Mouse (Mus musculus) cerebellum, adult (tissue): ENCODE results near the gene Bend7.

Experiments used
- ATAC-seq: cut with Nextera tagmentation; 2 replicates; pipeline ENCODE4 v1.9.2; 2017; ENCODE audit warnings: mild to moderate bottlenecking, moderate library complexity, mixed read lengths; ENCODE audit not compliant: insufficient number of reproducible peaks, low FRiP score, low TSS enrichment

The Bend7 gene

DNA sequence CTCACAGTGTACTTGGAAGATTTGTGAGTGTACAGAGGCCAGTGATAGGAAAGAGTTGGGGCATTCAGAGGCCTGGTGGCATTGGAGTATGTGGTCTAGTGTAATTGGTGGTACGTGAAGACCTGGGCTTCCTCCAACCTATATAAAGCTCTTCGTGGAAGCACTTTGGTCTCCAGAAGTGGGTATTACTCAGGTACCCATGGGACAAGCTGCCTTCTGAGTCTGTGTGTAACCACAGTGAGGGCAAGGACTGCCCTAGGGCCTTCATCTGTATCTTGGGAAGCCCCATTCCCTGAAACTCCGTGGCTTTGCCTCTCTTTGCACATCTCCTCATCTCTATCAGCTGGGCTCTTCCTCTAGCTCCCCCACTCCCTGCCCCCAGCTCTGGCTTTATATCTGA lies 64.0 kb downstream of the Bend7 start:
- no peak for ATAC-seq

DNA sequence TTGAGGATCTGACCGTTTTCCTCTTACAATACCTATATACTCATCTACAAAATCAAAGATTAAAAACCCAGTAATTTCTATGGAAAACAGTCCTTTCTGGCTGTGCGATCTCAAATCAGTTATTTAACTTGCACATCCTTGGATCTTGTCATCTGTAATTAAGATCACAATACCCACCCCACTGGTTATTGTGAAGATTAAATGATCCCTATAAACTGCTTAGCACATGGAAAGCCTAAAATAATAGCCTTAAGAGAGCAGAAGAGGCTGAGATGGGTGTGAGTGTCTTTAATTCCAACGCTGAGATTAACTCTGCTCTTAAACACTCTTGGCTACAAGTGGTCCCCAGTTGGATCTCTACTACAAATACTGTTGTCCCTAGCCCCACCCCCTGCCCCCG lies 64.8 kb downstream of the Bend7 start:
- no peak for ATAC-seq

DNA sequence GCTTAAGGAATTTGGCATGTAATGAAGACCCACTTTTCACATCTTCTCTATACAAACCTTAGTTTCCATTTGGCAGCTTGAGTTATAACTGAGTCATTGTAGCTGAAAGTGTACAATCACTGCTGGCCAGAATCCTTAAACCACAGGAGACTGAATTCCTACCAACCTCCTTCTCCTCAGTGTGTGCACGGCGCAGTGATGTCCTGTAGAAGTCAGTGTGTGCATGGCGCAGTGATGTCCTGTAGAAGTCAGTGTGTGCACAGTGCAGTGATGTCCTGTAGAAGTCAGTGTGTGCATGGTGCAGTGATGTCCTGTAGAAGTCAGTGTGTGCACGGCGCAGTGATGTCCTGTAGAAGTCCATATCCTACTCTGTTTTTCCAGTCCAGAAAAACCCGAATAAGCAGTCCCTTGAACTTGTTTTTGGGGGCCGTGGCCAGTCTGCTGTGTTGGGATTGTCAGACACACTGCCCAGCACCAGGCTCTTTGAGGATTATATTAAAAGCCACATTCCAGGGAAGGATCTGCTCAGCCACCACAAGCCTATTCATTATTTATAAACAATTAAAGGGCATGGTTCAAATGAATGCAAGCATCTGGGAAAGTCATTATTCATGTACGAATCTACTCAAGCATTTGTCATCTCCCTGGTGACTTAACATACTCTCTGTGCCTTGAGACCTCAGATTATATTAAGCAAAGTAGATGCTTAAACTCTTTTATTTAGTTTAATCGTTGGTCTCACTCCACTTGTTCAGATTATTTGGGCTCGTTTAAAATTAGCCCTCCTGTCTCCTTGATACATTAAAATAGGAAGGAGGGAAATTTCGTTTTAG lies 65.4 kb downstream of the Bend7 start:
- ATAC-seq, result no peak

DNA sequence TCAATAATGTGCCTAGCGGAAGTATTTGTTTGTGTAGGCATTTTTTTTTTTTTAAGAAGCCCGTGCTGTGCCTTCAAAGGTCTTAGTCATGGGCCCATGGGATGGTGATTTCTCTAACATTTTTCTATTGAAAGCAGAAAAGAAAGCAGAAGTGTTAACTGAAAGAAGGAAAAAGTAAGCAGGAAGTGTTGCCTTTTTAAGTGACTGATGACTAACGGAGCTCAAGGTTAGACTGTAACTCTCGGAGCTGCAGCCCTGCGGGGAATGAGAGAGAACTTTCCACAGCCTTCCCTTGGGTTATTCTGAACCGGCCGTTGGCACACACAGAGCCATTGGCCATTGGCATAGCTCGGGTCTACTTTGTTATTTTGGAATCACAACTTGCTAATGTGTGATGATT lies 66.4 kb downstream of the Bend7 start:
- ATAC-seq, result no peak

DNA sequence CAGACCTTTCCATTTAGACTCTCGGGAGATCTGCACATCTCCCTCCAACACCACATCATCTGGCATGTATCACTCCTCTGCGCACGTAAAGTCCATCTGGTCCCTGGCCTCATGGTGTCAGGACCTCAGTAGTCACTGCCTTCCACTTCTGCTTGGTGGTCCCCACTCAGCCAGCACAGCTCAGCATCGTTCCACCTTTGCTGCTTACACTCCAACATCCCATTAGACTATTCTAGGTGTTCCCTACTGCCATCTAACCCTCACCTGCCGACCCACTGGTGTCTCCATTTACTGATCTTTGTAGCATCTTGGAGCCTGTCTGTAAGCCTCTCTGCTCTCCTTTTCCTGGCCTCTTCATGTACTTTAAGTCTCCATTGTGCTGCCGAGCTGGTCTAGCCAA lies 67.4 kb downstream of the Bend7 start:
- ATAC-seq, result no peak

DNA sequence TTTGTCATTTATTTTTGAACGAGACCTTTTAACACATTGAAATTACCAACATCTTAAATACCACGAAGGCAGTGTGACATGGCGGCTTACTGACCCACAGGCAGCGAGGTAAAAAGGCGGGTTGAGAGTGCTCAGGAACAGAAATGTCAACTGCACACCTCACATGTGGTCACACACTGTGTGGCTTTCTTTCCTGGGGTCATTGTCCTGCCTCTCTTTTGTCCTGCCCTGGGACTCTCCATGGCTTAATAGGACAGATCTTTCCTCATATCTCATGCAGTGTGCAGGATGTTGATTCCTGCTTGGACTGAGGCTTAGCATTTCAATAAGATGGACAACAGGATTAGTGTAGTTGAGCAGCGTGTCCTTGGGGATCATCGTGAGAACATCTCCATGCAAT lies 69.6 kb downstream of the Bend7 start:
- ATAC-seq, result no peak

DNA sequence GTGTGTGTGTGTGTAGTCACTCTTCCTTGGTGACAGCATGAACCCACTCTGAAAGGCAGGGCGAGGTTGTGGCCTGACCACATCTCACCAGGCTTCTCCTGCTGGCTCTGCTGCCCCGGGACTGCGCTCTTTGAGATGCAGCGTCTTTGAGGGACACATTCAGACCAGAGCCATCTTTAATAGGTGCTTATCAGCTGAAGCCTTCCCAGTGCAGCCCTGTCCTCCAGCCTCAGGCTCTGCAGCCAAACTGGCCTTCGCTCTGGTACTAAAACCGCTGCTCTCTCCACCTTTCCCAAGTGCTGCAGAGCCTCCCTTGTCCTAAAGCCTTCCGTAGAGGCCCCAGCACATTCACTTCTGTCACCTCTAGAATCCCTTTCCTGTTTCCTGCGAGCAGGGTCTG lies 74.0 kb downstream of the Bend7 start:
- no peak for ATAC-seq

DNA sequence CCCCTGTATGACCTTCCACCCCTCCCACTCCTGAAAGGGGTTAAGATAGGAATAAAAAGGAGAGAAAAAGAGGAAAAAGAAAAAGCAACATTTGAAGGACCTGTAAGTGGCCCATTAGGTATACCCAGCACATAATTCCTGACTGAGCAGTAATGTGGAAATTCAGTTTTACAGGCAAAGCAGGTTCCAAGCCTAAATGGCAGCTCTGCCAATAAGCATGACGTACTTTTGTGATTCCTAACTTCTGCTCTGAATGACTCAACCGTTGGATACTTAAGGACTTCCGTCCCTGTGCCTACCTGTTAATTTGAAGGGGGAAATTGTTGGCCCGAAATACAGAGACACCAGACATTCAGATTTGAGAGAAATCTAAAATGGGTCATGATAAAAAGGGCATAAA lies 74.9 kb downstream of the Bend7 start:
- ATAC-seq, result no peak

DNA sequence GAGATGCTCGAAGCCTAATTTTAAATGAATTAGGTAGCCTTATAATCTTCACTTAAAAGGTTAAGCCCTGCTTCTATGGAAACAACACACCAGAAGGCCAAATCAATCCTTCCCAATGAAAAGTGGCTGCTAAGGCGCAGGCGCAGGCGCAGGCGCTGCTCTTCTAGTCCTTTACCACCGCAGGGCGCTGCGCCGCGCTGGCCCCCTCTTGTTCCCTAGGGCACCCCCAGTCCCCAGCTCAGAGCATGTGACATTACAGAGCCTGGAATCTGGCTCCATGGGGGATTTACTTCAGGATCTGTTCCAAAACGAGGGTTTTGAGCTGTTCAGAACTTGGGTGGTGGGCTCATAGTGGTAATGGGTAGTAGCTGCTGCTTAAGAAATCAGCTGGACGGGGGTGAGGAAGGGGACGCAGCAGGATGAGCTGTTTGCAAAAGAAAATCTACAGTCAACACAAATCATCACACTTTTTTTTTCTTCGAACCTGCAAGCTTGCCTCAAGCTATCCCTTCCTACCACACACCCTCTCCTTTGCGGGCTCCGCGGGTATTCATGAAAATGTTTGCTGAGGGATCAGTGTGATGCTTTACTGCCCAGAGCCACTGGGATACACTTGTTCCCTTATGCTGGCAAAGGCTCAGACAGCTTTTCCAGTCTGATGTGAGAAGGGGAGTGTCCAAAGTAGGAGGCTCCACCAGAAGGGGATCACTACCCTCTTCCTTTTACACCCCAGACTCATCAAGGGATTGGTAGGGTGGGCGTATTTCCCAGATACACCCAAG lies 85.0 kb downstream of the Bend7 start:
- no peak for ATAC-seq

DNA sequence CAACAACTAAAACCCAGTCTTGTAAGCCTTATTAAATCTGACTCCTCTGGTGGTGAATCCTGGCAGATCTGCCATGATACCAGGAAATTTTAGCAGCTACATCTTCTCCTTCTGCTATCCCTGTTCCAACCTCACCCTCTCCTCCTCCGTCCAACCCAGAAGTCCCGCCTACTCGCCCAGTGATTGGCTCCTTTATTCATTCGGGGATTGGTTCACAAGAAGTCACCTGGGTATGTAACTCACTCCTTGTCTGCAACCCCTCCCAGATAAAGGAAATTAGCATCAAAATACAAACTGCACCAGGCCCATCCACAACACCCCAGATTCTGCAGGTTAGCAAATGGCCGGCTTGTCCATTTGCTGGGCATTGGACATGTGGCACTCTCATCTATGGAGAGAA lies 98.7 kb downstream of the Bend7 start:
- no peak for ATAC-seq

DNA sequence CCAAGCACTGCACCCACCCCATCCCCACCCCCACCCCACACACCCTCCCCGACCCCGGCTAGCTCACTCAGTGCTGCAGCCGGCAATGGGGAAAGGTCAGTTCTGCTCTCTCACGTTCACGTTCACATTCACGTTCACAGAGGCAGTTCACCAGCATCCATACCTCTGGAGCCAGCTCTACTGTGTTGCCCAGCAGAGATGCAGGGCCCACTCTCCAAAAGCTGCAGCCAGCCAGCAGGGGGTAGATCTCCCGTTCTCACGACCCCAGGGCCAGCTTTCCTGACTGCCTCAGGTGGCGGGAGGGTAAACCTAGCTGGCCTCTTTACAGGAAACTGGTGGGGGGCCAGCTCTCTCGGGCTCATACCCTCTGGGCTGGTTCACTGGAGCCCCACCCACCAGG lies 100.0 kb downstream of the Bend7 start:
- no peak for ATAC-seq

DNA sequence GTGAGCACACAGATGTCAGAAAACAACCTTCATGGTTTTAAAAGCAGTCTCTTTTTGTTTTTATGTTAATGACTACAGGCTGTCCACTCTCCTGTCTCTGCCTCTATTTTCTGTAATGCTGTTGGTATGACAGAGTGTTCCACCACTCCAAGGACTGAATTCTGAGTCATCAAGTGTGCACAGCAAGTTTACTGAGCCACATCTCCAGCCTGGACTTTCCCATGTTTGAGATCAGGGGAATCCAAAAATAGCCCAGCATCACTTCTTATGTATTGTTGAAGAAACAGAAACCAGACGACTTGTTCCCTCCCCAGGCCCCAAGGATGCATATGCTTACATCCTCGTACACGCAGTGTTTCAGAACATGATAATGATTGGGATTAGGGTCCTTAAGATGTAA lies 102.6 kb downstream of the Bend7 start:
- no peak for ATAC-seq

DNA sequence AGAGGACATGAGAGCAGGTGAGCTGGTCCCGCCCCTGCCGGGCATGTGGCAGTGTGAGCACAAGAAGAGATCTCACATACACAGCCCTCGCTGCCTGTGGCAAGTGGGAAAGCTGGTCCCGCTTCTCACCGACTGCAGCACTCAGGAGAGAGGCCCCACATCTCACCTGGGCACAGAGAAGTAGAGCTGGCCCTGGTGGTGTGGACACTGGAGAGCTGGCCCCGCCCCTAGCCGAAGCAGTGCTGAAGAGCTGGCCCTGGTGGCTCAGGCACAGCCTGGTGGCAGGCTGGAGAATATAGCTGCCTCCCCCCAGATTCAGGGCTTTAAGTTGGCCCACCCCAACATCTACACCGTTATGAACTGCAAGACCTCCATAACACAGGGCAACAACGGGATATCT lies 106.4 kb downstream of the Bend7 start:
- no peak for ATAC-seq

DNA sequence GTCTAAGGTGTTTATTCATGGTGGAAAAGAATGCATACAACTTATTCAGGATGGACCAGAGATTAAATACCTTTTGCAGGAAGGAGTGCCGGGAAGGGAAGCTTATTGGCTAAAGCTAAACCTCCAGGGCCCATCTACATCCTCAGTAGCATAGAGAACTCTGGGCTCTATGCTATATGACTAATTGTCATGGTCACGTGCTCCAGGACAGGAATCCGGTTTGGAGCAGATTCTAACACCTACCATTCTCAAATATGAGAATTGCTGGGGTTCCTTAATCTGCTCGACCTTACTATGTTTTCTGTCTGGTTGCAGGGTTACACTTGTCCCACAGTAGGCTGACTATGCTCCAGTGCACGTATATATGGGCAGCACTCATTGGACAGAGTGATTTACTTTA lies 110.4 kb downstream of the Bend7 start:
- no peak for ATAC-seq

DNA sequence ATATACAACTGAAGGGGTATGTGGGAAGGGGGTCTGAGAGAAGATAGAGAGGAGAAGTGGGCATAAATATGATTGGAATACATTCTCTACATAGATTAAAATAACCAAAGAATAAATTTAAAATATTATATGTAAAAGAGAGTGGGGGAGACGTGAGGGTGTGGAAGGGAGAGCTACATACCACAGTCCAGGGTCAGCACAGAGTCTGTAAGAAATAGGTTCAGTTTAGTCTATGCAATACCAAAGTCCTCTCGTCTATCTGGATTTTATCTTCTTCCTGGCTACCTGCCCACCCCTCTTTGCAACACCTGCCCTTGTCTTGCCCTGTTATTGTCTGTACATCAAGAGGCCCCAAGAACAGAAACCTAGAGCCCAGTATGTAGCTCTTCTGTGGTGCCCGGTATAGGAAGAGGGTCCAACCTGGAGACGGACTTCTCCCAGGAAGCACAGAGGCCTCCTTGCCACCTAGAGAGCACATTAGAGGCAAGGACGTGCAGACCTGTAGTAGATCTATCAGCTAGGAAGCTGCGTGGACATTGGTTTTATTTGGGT lies 110.9 kb downstream of the Bend7 start:
- ATAC-seq, result no peak

DNA sequence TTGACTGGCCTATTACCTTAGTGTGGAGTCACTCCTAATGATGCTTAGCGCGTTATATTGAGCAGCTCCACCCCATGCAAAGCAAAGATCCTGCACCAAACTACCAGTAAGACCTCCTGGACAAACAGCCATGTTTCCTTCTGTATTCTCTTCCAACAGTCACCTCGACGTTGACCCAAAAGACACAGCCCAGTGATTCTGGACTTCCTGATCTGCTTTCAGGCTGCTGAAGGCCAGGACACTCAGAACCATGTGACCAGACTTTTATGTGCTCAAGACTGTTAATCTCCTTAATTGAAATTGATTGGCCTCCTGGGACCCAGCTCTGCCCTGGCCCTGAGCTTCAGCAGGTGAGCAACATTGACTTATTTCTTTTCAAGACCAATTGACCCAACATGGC lies 111.4 kb downstream of the Bend7 start:
- ATAC-seq, result no peak

DNA sequence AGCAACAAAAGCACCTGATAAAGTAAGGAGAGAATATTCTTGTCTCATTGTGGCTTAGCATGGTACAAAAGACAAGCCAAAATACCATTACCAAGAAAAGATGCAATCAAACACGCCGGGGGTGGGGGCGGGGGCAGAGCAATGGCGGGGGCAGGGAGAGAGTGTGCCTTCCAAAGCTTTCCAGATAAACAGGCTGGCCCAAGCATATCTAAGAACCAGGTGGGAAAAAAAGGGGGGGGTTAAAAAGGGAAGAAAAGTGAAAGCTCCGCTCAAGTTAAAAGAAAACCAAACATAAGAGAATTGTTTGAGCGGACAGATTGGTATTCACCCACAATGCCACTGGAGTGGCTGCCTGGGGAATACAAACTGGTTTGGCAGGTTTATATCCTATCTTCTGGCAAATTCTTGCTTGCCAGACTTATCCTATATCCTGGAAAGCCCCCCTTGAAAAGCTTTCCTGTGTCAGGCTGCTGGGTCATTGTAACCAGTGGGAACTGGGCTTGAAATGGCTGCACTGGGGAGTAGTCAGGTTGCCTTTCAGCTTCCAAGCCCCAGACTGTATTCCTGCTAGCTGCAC lies 111.9 kb downstream of the Bend7 start:
- no peak for ATAC-seq

DNA sequence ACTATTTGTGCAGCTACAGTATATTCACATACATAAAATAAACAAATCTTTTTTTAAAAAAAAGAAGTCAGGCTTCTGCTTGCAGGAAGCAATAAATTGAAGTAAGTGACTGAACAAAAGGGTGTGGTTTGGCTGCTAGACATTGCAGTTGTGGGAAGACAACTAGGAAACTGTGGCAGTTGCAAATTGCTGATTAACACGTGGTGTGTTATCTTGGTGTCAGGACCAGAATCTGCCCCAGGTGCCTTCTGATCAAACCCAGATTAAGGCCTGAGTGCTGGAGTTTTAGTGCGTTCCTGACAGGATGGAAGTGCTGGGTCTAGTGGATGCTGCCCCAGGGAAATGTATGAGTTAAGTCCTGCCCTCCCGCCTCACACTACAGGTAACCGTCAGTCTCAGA lies 113.9 kb downstream of the Bend7 start:
- ATAC-seq, result no peak

DNA sequence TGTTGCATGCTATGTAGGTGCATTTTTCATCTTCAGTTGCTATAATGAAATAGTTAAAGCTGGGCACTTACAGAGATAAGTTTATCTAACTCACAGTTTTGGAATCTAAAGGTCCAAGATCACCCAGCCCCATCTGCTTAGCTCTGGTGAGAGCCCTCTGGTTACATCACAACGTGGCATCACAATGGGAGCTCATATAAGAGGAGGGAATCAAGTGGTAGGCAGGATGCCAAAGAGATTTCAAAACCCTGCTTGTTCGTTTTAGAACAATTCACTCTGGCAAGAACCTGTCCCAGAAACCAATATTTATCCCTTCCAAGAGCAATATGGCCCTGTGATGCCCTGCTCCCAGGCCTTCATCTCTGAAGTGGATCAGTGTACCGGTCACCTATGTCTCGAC lies 114.5 kb downstream of the Bend7 start:
- ATAC-seq, result no peak

DNA sequence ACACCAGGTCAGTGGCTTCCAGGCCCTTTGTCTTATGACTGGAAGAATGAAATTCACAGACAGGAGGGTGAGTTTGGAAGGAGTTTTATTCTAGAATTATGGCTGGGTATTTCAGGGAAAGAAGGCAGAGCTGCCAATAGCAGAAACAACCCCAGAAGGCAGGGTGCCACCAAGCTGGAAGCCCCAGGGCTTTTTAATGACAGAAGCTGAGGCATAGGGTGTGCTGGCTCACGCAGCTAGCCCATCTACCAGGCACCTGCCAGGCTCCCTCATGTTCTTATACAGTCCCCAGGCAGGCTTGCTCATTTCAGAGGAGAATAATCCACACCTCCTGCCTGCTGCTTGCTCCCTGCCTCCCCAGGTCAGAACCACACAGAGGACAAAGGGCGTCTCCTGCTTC lies 131.8 kb downstream of the Bend7 start:
- ATAC-seq, result no peak
